Mouse (Mus musculus): ENCODE measurements around the gene Uck2.

Uck2 gene

GRCm38 (mm10) chr1:167285320-167285355, at the start of gene Uck2:
Gene Uck2, minus strand, starts transcription at chr1:167285320.
- DNase-seq, result no peak

GRCm38 (mm10) chr1:167331106-167331505, 46.0 kb upstream of the Uck2 start:
- DNase-seq, result no peak

GRCm38 (mm10) chr1:167328776-167329175, 43.7 kb upstream of the Uck2 start:
- no peak for DNase-seq

- DNase-seq, result no peak
These were observed 36.6 kb upstream of the Uck2 start for GRCm38 (mm10) chr1:167321691-167322090.

- DNase-seq, result no peak
These were observed 28.1 kb upstream of the Uck2 start for GRCm38 (mm10) chr1:167313220-167313619.

GRCm38 (mm10) chr1:167312367-167312766, 27.2 kb upstream of the Uck2 start:
- DNase-seq, result no peak

- DNase-seq, result peak; percentile 98
These were observed 23.3 kb upstream of the Uck2 start, which contains the start of gene Tmco1 for GRCm38 (mm10) chr1:167308261-167309054. Gene Tmco1, plus strand, starts transcription at chr1:167308378.

GRCm38 (mm10) chr1:167307674-167308073, 22.6 kb upstream of the Uck2 start:
- DNase-seq, result peak; percentile 8 to 22

- peak; percentile 39 to 45 for DNase-seq
These were observed 21.5 kb upstream of the Uck2 start for GRCm38 (mm10) chr1:167306451-167307240.

- no peak for DNase-seq
These were observed 20.5 kb upstream of the Uck2 start for GRCm38 (mm10) chr1:167305501-167306137.

- no peak for DNase-seq
These were observed 15.0 kb upstream of the Uck2 start for GRCm38 (mm10) chr1:167300122-167300521.

- DNase-seq, result no peak
These were observed 10.7 kb upstream of the Uck2 start for GRCm38 (mm10) chr1:167295679-167296402.

GRCm38 (mm10) chr1:167292447-167292846, 7.3 kb upstream of the Uck2 start:
- DNase-seq, result no peak

- DNase-seq, result no peak
These were observed 6.5 kb upstream of the Uck2 start for GRCm38 (mm10) chr1:167291610-167292009.

- DNase-seq, result no peak
These were observed 5.1 kb upstream of the Uck2 start for GRCm38 (mm10) chr1:167290263-167290592.

- DNase-seq, result no peak
These were observed 4.6 kb upstream of the Uck2 start for GRCm38 (mm10) chr1:167289567-167290262.

GRCm38 (mm10) chr1:167288665-167289538, 3.8 kb upstream of the Uck2 start:
- DNase-seq, result no peak

- no peak for DNase-seq
These were observed 2.0 kb upstream of the Uck2 start for GRCm38 (mm10) chr1:167287156-167287555.

- peak in 1 of 2 experiments; percentile 29 for DNase-seq
These were observed 236 bp upstream of the Uck2 start for GRCm38 (mm10) chr1:167285356-167285755.

GRCm38 (mm10) chr1:167284837-167285319, 242 bp downstream of the Uck2 start:
- DNase-seq, result peak; percentile 94 to 96

- peak; percentile 51 to 71 for DNase-seq
These were observed 773 bp downstream of the Uck2 start for GRCm38 (mm10) chr1:167284258-167284836.
